Mouse (Mus musculus) midbrain, embryonic 10.5 days (tissue): ENCODE results near the gene Gm37240. TPM values are rescaled to one million over a fixed set of nuclear protein-coding genes. Genes with fewer than 3 reads are reported as not detected.

Source experiments
- DNase-seq: peaks from one replicate; pipeline ENCODE4 v3.0.0-alpha.2; 2017; ENCODE audit warnings: low spot score
- H3K27ac ChIP-seq: fragments of 300-500 bp; sonication (generic); replicated peaks from 2 replicates; pipeline ENCODE4 v1.5.1; 2016; ENCODE audit warnings: mild to moderate bottlenecking
- H3K27me3 ChIP-seq: fragments of 300-500 bp; sonication (generic); 2 replicates; pipeline ENCODE4 v1.6.1; 2016; ENCODE audit warnings: low read depth, mild to moderate bottlenecking; ENCODE audit not compliant: poor library complexity, severe bottlenecking
- H3K36me3 ChIP-seq: fragments of 300-500 bp; sonication (generic); 2 replicates; pipeline ENCODE4 v1.6.1; 2016; ENCODE audit warnings: mild to moderate bottlenecking, moderate library complexity
- H3K4me1 ChIP-seq: fragments of 300-500 bp; sonication (generic); 2 replicates; pipeline ENCODE4 v1.6.1; 2016
- H3K4me3 ChIP-seq: fragments of 300-500 bp; sonication (generic); 2 replicates; pipeline ENCODE4 v1.5.1; 2016; ENCODE audit warnings: mild to moderate bottlenecking, moderate library complexity
- H3K9me3 ChIP-seq: fragments of 300-500 bp; sonication (generic); replicated peaks from 2 replicates; pipeline ENCODE4 v1.6.1; 2016; ENCODE audit warnings: mild to moderate bottlenecking
- WGBS: fragments of 180-500 bp; shearing (Covaris S2); methylation state at CpG from one replicate; pipeline ENCODE4 v1.1.7; 2016; 5-methylcytosine and 5-hydroxymethylcytosine counted together
- polyA plus RNA-seq: library from polyadenylated mRNA; unstranded; fragments of >200 nt; fragmentation: Nextera tagmentation; extraction: Ambion mirVana; gene quantifications from 2 replicates; pipeline ENCODE4 v1.2.1, GENCODE M21; 2016

The Gm37240 gene
- polyA plus RNA-seq, 1 experiment from 2014 or later, result 0.44 TPM

- Histone ChIP-seq H3K4me3 (no peak overlapping the region), H3K9me3 (no peaks in the 10 kb centered on the region), H3K27me3 (no peaks in the 10 kb centered on the region), H3K4me1 (no peaks in the 10 kb centered on the region), H3K36me3 (no peaks in the 10 kb centered on the region), H3K27ac (no peak overlapping the region)
- no peak for DNase-seq
- WGBS, result 80% methylated on average over 4 of the region's 4 CpGs
Measured at GRCm38 (mm10) chr3:85496146-85496545, 391.2 kb downstream of the Gm37240 start.

GRCm38 (mm10) chr3:85493796-85494195 is 393.5 kb downstream of the Gm37240 start:
- H3K4me1 ChIP-seq, result no peaks in the 10 kb centered on the region
- WGBS, result 87% methylated on average over 8 of the region's 8 CpGs
- H3K27ac ChIP-seq, result no peak overlapping the region
- H3K27me3 ChIP-seq, result no peaks in the 10 kb centered on the region
- DNase-seq, result no peak
- H3K36me3 ChIP-seq, result no peaks in the 10 kb centered on the region
- H3K4me3 ChIP-seq, result no peak overlapping the region
- H3K9me3 ChIP-seq, result no peaks in the 10 kb centered on the region

- H3K27ac ChIP-seq, result no peak overlapping the region
- 0 out of 2 replicates have a peak, but pooled peaks cover 2% of the 10 kb centered on the region for H3K4me1 ChIP-seq
- no peaks in the 10 kb centered on the region for H3K9me3 ChIP-seq
- no peaks in the 10 kb centered on the region for H3K36me3 ChIP-seq
- H3K27me3 ChIP-seq, result no peaks in the 10 kb centered on the region
- H3K4me3 ChIP-seq, result no peak overlapping the region
- 93% methylated on average over 3 of the region's 3 CpGs for WGBS
- no peak for DNase-seq
Measured at GRCm38 (mm10) chr3:85490204-85490603, 397.1 kb downstream of the Gm37240 start.

GRCm38 (mm10) chr3:85487379-85487778 is 399.9 kb downstream of the Gm37240 start:
- no peaks in the 10 kb centered on the region for H3K36me3 ChIP-seq
- no peaks in the 10 kb centered on the region for H3K27me3 ChIP-seq

GRCm38 (mm10) chr3:85485536-85486190 is 401.7 kb downstream of the Gm37240 start:
- 79% methylated on average over 3 of the region's 3 CpGs for WGBS
- no peaks in the 10 kb centered on the region for H3K36me3 ChIP-seq

More at GRCm38 (mm10) chr3:85487379-85487778, 399.9 kb downstream of the Gm37240 start:
- no peaks in the 10 kb centered on the region for H3K9me3 ChIP-seq
- no peak overlapping the region for H3K27ac ChIP-seq
- no peak for DNase-seq
- WGBS, result 86% methylated on average over 6 of the region's 6 CpGs
- no peak overlapping the region for H3K4me3 ChIP-seq
- H3K4me1 ChIP-seq, result 0 out of 2 replicates have a peak, but pooled peaks cover 6% of the 10 kb centered on the region

GRCm38 (mm10) chr3:85482636-85483035 is 404.7 kb downstream of the Gm37240 start:
- Histone ChIP-seq H3K4me3 (no peak overlapping the region), H3K4me1 (0 out of 2 replicates have a peak, but pooled peaks cover 6% of the 10 kb centered on the region), H3K27ac (no peak overlapping the region), H3K27me3 (no peaks in the 10 kb centered on the region), H3K36me3 (no peaks in the 10 kb centered on the region), H3K9me3 (no peaks in the 10 kb centered on the region; the same call in 1 of the 2 replicates)
- WGBS, result 82% methylated on average over 5 of the region's 5 CpGs
- no peak for DNase-seq

More at GRCm38 (mm10) chr3:85485536-85486190, 401.7 kb downstream of the Gm37240 start:
- H3K27ac ChIP-seq, result no peak overlapping the region
- 0 out of 2 replicates have a peak, but pooled peaks cover 6% of the 10 kb centered on the region for H3K4me1 ChIP-seq
- H3K4me3 ChIP-seq, result no peak overlapping the region
- H3K9me3 ChIP-seq, result no peaks in the 10 kb centered on the region; the same call in 1 of the 2 replicates
- no peaks in the 10 kb centered on the region for H3K27me3 ChIP-seq
- DNase-seq, result no peak

- WGBS, result 95% methylated on average over 1 of the region's 1 CpGs
- Histone ChIP-seq H3K27ac (no peak overlapping the region), H3K27me3 (no peaks in the 10 kb centered on the region), H3K36me3 (no peaks in the 10 kb centered on the region), H3K4me3 (no peak overlapping the region), H3K9me3 (no peaks in the 10 kb centered on the region; the same call in 1 of the 2 replicates), H3K4me1 (0 out of 2 replicates have a peak, but pooled peaks cover 4% of the 10 kb centered on the region)
- no peak for DNase-seq
Measured at GRCm38 (mm10) chr3:85480638-85481037, 406.7 kb downstream of the Gm37240 start.

- Histone ChIP-seq H3K4me1 (0 out of 2 replicates have a peak, but pooled peaks cover 3% of the 10 kb centered on the region), H3K4me3 (no peak overlapping the region), H3K9me3 (no peaks in the 10 kb centered on the region; the same call in 1 of the 2 replicates), H3K36me3 (no peaks in the 10 kb centered on the region), H3K27me3 (no peaks in the 10 kb centered on the region), H3K27ac (no peak overlapping the region)
- no peak for DNase-seq
- 93% methylated on average over 8 of the region's 8 CpGs for WGBS
Measured at GRCm38 (mm10) chr3:85478731-85479130, 408.6 kb downstream of the Gm37240 start.

- WGBS, result 78% methylated on average over 6 of the region's 6 CpGs
- H3K4me1 ChIP-seq, result no peaks in the 10 kb centered on the region
- H3K27ac ChIP-seq, result no peak overlapping the region
- DNase-seq, result no peak
- H3K4me3 ChIP-seq, result no peak overlapping the region
- no peaks in the 10 kb centered on the region for H3K27me3 ChIP-seq
- no peaks in the 10 kb centered on the region for H3K9me3 ChIP-seq
- no peaks in the 10 kb centered on the region for H3K36me3 ChIP-seq
Measured at GRCm38 (mm10) chr3:85469711-85470110, 417.6 kb downstream of the Gm37240 start.

- no peaks in the 10 kb centered on the region for H3K36me3 ChIP-seq
- H3K4me3 ChIP-seq, result no peak overlapping the region
- WGBS, result 72% methylated on average over 2 of the region's 2 CpGs
- no peaks in the 10 kb centered on the region for H3K9me3 ChIP-seq
- DNase-seq, result no peak
- H3K4me1 ChIP-seq, result no peaks in the 10 kb centered on the region
- H3K27ac ChIP-seq, result no peak overlapping the region
- H3K27me3 ChIP-seq, result no peaks in the 10 kb centered on the region
Measured at GRCm38 (mm10) chr3:85468995-85469394, 418.3 kb downstream of the Gm37240 start.

- 82% methylated on average over 10 of the region's 10 CpGs for WGBS
- H3K27me3 ChIP-seq, result no peaks in the 10 kb centered on the region
- H3K36me3 ChIP-seq, result no peaks in the 10 kb centered on the region
- H3K4me1 ChIP-seq, result no peaks in the 10 kb centered on the region
- H3K27ac ChIP-seq, result no peak overlapping the region
- no peak for DNase-seq
- no peaks in the 10 kb centered on the region for H3K9me3 ChIP-seq
- H3K4me3 ChIP-seq, result no peak overlapping the region
Measured at GRCm38 (mm10) chr3:85465283-85466025, 421.9 kb downstream of the Gm37240 start.

GRCm38 (mm10) chr3:85460021-85460420 is 427.3 kb downstream of the Gm37240 start:
- H3K4me3 ChIP-seq, result no peak overlapping the region
- no peaks in the 10 kb centered on the region for H3K27me3 ChIP-seq
- H3K36me3 ChIP-seq, result no peaks in the 10 kb centered on the region
- no peaks in the 10 kb centered on the region for H3K9me3 ChIP-seq
- 92% methylated on average over 6 of the region's 6 CpGs for WGBS
- no peak overlapping the region for H3K27ac ChIP-seq
- no peak for DNase-seq
- H3K4me1 ChIP-seq, result no peaks in the 10 kb centered on the region

GRCm38 (mm10) chr3:85456983-85457382 is 430.3 kb downstream of the Gm37240 start:
- no peaks in the 10 kb centered on the region for H3K4me1 ChIP-seq
- no peaks in the 10 kb centered on the region for H3K9me3 ChIP-seq
- no peaks in the 10 kb centered on the region for H3K36me3 ChIP-seq
- no peak overlapping the region for H3K27ac ChIP-seq
- no peak for DNase-seq
- H3K4me3 ChIP-seq, result no peak overlapping the region
- WGBS, result 89% methylated on average over 2 of the region's 2 CpGs
- H3K27me3 ChIP-seq, result no peaks in the 10 kb centered on the region
